Mouse (Mus musculus): ENCODE measurements around the gene Slc4a3.

Slc4a3 gene

GRCm38 (mm10) chr1:75521321-75522031 lies 24.6 kb upstream of the Slc4a3 start, which contains the start of gene Stk11ip:
TSS of gene Stk11ip (plus strand) at chr1:75521529.
- DNase-seq (ENCODE audit: low read depth, low spot score), result peak; percentile 91

GRCm38 (mm10) chr1:75524679-75525078 lies 21.4 kb upstream of the Slc4a3 start:
- DNase-seq (ENCODE audit: low read depth, low spot score), result no peak

GRCm38 (mm10) chr1:75530546-75530945 lies 15.5 kb upstream of the Slc4a3 start:
- no peak for DNase-seq (ENCODE audit: low read depth, low spot score)

GRCm38 (mm10) chr1:75532280-75533172 lies 13.5 kb upstream of the Slc4a3 start:
- DNase-seq (ENCODE audit: low read depth, low spot score), result no peak

- DNase-seq (ENCODE audit: low read depth, low spot score), result no peak
These were observed 12.5 kb upstream of the Slc4a3 start for GRCm38 (mm10) chr1:75533325-75534252.

GRCm38 (mm10) chr1:75537587-75537986 lies 8.5 kb upstream of the Slc4a3 start:
- DNase-seq (ENCODE audit: low read depth, low spot score), result no peak

- DNase-seq (ENCODE audit: low read depth, low spot score), result no peak
These were observed 7.4 kb upstream of the Slc4a3 start for GRCm38 (mm10) chr1:75538597-75539190.

GRCm38 (mm10) chr1:75541496-75541895 lies 4.6 kb upstream of the Slc4a3 start:
- DNase-seq (ENCODE audit: low read depth, low spot score), result no peak

- no peak for DNase-seq (ENCODE audit: low read depth, low spot score)
These were observed 1.7 kb upstream of the Slc4a3 start for GRCm38 (mm10) chr1:75544351-75544750.

GRCm38 (mm10) chr1:75547351-75547750 lies 1.3 kb downstream of the Slc4a3 start:
- no peak for DNase-seq (ENCODE audit: low read depth, low spot score)

- DNase-seq (ENCODE audit: low read depth, low spot score), result no peak
These were observed 2.0 kb downstream of the Slc4a3 start for GRCm38 (mm10) chr1:75548083-75548482.

- DNase-seq (ENCODE audit: low read depth, low spot score), result no peak
These were observed 2.8 kb downstream of the Slc4a3 start for GRCm38 (mm10) chr1:75548871-75549270.

GRCm38 (mm10) chr1:75549289-75550279 lies 3.5 kb downstream of the Slc4a3 start:
- DNase-seq (ENCODE audit: low read depth, low spot score), result no peak

- no peak for DNase-seq (ENCODE audit: low read depth, low spot score)
These were observed 4.5 kb downstream of the Slc4a3 start for GRCm38 (mm10) chr1:75550586-75550985.

GRCm38 (mm10) chr1:75555680-75556079 lies 9.6 kb downstream of the Slc4a3 start:
- no peak for DNase-seq (ENCODE audit: low read depth, low spot score)

GRCm38 (mm10) chr1:75556143-75556781 lies 10.2 kb downstream of the Slc4a3 start:
- no peak for DNase-seq (ENCODE audit: low read depth, low spot score)

GRCm38 (mm10) chr1:75557041-75557440 lies 11.0 kb downstream of the Slc4a3 start:
- no peak for DNase-seq (ENCODE audit: low read depth, low spot score)

GRCm38 (mm10) chr1:75558388-75559178 lies 12.5 kb downstream of the Slc4a3 start:
- no peak for DNase-seq (ENCODE audit: low read depth, low spot score)

Data from retina, adult 2 months (tissue).